Mouse (Mus musculus) right cerebral cortex, adult 2 months (tissue): ENCODE data around the gene Chka.

ENCODE experiments used
- DNase-seq, 2 experiments: peaks; one replicate each; pipeline ENCODE4 v3.0.0; 2021 to 2022; ENCODE audit warnings: low spot score in 2 of 2

Chka gene

DNA sequence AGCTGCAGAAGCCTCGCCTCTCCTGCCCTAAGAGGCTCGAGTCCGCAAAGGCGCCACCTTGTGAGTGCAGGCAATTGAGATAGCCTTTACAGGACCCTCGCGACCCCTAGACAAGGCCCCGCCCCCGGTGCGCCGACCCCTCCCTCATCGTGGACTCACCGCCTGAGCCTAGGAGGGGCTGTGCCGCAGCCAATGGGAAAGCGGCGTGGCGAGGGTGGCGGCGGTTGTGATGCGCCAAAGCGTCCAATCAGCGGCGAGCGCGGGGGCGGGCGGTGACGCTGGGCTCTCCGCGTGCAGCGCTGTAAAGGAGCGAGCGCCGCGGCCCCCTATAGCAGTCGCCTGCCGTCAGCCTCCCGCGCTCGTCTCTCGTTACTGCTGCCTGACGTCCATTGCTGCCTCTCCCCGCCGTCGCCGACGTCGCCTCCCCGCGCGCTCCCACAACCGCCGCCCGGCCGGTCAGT is at the start of gene Chka:
Gene Chka (plus strand): TSS at position 272 of the 461 bp plus-strand sequence.
- peak; percentile 98 to 99 for DNase-seq

GRCm38 (mm10) chr19:3805526-3805925 is 46.0 kb upstream of the Chka start:
- DNase-seq: no peak

DNA sequence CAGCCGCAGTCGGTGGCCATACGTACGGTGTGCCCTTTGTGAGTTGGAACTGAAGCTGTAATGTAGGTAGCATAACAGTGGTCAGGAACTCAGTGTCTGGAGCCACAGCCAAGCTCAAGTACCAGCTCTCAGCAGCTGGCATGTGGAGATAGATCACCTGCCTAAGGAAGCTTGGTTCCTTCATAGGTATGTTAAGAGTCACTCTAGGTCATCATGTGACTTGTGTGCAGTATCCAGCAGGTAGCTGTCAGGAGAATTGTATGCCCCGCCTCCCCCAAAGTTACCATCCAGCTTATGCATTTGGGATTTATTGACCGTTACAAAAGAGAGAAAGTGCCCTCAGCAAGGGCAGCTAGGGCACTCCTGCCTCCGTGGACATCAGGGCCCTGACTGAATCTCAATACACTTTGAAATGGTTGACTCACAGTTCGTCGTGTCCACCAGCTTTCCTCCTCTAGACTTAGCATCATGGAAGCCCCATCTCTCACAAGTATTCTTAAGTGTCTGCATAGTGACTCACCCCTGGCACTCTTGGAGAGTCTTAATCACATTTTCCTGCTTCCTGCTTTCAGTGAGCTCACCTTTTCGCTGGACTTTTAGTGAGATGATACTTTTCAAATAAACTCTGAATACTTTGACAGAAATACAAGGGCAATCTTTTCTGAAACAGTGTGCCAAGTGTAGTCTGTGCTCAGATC is 40.9 kb upstream of the Chka start:
- no peak for DNase-seq

DNA sequence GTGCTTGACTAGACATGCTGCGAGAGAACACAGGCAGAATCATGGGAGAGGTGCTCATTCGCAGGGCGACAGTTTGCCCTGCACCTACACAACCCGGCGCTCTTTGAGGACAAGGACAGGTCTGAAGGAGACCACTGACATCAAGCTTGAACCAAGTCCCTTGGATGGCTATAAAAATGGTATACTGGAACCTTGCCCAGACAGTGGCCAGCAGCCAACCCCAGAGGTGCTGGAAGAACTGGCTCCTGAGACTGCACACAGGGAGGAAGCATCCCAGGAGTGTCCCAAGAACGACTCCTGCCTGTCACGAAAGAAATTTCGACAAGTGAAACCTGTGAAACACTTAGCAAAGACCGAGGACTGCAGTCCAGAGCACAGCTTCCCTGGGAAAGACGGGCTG is 37.1 kb upstream of the Chka start:
- no peak for DNase-seq

DNA sequence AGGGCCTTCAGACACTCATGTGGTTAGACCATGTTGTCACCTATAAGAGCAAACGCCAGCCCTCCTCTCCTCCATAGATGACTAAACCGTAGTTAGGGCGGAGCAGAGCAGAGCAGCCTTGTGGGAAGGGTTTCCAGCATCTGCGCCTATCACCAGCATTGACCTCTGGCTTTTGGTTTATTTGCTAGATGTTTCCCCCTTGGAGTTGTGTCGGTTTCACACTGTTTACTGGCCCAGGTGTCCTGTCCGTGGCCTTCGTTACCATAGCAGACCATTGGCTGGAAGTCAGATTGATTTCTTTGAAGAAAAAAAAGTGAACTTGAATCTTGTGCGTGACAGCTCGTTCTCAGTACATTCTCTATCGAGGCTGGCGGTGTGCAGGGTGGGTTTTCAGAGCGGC is 35.7 kb upstream of the Chka start:
- DNase-seq: no peak

- DNase-seq: no peak
Measured at GRCm38 (mm10) chr19:3819080-3819479, 32.5 kb upstream of the Chka start.

DNA sequence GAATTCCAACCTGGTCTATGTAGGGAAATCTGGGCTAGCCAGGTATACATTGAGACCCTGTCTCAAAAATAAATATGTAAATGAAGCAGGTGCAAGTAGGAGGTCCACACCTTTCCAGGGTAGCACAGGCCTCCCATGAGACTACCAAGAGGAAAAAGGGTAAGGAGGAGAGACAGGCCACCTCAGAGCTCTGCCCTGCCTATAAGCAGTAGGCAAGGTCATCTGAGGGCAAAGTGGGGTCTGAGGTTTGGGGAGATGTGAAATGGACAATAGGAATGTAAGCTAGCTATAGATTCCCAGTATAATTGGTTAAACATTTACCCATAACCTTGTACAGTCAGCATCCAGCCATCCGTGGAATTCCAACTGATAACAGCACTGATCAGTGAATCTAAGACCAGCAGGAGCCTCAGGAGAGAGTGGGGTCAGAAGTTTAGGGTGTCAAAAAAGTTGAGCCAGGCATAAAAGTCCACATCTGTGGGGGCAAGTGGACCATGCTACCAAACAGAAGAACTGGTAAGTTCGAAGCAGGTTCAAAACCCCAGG is 31.6 kb upstream of the Chka start:
- DNase-seq: no peak

- DNase-seq: no peak
Measured at GRCm38 (mm10) chr19:3825044-3825443, 26.5 kb upstream of the Chka start.

GRCm38 (mm10) chr19:3829863-3830262 is 21.7 kb upstream of the Chka start:
- no peak for DNase-seq

DNA sequence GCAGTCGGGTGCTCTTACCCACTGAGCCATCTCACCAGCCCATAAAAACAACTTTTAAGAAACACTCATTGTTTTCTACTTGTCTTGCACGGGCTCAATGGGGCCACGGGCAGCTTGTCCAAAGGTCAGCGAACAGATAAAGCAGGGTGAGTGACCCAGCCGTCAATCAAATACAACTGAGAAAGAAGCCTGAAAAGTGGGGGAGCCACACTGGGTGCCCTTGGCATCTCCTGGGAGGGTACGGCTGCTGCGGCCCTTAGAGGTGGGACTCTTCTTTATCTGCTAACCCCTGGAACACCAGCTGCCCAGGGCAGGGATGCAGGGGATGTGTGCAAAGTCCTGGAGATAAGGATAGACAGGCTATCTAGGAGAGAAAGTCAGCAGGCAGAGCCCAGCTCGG is 19.9 kb upstream of the Chka start:
- no peak for DNase-seq

- DNase-seq: no peak
Measured at GRCm38 (mm10) chr19:3832851-3833353, 18.7 kb upstream of the Chka start.

- DNase-seq: no peak
Measured at GRCm38 (mm10) chr19:3834301-3834700, 17.3 kb upstream of the Chka start.

GRCm38 (mm10) chr19:3836791-3837190 is 14.8 kb upstream of the Chka start:
- no peak for DNase-seq

DNA sequence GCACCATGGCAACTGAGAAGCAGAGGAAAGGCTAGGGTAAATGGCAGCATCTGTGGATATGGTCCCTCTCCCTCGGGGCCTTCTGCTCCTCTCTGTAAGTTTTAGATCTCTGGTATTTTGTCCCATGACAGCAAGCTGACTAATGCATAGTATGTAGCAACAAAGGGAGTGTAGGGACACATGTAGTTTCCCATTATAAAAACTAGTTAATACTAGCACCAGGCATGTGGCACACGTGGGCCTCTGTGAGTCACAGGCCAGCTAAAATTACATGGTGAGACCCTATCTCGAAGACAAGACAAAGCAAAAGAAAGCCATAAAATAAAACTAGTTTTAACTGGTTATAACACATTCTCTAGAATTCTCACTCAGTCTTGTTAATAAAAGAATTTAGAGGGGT is 12.6 kb upstream of the Chka start:
- no peak for DNase-seq

- DNase-seq: no peak
Measured at GRCm38 (mm10) chr19:3839686-3840085, 11.9 kb upstream of the Chka start.

- DNase-seq: no peak
Measured at GRCm38 (mm10) chr19:3840214-3840651, 11.3 kb upstream of the Chka start.

GRCm38 (mm10) chr19:3840685-3841084 is 10.9 kb upstream of the Chka start:
- DNase-seq: no peak

DNA sequence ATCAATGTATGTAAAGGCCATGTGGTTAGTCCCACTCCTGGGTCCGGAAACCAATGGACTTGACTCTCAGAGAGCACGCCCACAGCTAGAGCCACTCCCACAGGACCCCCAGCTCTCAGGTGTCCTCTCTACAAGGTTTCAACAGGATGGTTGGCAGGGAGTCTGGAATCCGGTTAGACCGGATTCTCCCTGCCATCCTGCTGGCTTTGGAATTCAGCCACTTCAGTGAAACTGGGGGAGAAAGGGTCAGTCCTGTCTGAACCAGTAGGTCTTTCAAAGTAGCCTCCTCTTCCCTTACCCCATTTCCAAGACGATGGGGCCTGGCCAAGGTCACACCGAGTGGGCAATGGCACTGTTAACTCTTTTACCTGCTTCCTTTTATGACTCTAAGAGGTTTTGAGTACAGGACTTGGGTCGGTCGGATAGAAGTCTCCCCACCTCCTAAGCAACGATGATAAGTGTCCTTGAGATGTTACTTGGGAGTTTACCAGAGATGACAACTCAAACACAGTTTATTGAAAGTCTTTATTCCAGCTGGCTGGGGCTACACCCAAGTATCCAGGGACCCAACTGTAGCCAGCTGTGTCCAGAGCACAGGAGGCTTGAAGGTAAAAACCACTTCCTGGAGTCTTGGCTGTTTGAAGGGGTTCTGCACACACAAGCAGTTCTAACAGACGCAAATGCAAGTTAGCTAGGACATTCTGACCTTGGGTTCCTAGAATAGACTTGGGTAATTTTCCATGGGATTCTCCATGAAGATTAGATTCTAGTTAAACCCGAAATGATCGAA is 9.0 kb upstream of the Chka start:
- DNase-seq: no peak

GRCm38 (mm10) chr19:3843629-3844028 is 7.9 kb upstream of the Chka start:
- no peak for DNase-seq

DNA sequence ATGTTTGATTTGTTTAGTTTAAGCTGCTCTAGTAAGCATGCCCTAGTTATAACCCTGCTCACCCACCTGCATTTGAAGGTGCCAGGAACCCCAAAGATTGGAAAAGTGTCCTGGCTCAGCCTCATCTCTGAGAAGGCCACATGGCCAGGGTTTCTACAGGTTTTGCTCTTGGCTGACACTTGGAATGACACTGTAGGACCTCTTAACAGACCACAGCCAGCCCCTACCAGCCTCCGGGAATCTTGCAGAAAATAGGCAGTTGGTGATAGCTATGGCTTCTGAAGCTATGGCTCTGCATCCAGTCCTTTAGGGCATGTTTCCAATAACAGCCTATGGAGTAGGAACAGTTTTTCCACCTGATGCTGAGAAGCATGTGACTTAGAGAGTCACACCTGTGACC is 6.7 kb upstream of the Chka start:
- DNase-seq: no peak

GRCm38 (mm10) chr19:3845339-3845738 is 6.2 kb upstream of the Chka start:
- DNase-seq: no peak

DNA sequence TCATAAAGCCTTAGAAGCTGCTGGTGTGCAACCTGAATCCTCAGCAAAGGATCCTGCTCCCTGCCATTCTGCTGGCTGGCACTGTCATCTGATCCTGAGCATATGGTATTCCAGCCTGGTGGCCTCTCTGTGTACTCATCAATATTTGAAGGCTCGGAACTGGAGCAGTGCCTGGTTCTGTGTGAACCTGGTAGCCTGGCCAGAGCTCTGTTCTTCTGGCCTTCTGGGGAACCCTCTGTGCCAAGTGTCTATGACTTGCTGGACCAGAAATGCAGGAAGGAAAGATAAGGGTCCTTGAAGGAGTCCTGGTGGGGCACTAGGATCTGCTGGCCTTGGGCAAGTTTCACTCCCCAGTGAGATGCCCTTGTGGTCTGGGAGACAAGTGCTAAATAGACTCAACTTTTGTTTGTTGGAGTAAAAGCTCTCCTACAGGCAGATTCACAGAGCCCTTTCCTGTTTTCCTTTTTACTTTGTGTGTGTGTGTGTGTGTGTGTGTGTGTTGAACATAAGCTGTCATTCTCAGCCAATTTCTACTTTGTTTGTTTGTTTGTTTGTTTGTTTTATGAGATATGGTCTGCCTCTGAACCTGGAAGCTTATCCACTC is 5.7 kb upstream of the Chka start:
- DNase-seq: no peak
